Mouse (Mus musculus): Measurements from ENCODE around the gene Ptgds. TPM values are rescaled to one million over a fixed set of nuclear protein-coding genes. Genes with fewer than 3 reads are reported as not detected.

Gene Ptgds
- polyA plus RNA-seq, 1 experiment from 2014 or later, result 134 TPM

DNA sequence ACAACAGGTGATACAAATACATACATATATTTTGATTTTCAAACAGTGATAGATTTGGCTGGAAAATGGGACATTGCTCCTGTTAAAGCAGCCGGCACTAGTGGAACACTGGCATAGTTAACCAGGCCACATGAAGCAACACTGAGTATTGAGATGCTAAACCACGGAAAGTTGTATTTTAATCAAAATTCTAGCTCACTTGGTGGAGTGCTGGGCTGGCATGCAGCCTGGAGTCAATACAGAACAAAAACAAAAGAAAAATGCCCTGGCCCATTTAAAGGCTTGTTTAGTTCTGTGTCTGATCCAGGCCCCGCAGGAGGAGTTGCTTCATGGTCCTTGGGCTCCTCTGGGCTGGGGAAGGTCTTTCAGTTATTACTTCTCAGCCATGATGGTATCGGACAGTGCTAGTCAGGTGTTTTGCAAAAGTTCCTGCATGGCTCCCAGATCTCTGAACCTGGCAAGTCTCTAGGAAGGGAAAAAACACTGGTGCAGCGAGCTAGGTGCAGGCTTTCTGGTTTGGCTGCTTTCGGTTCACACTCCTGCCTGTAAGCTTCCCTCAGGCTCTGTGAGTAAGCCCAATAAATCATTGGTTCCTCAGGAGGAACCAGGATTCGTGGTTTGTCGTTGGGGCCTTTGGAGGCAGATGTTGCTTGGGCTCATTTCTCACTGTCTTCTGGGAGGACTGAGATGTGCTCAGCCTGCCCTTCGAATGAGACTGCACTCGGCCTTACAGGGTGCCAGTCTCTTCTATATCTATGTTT is 9.9 kb upstream of the Ptgds start:
- H3K9me3 ChIP-seq (replicated peaks), result no peaks in the 10 kb centered on the region
- 67% methylated on average over 10 of the region's 10 CpGs for WGBS
- no peak overlapping the region for H3K27ac ChIP-seq
- no peak overlapping the region for H3K4me2 ChIP-seq
- ATAC-seq (replicated peaks; ENCODE audit: insufficient number of reproducible peaks, insufficient read depth, low FRiP score, low read depth), result no peak
- peaks cover 4% of the 10 kb centered on the region; the same call in 1 of the 2 replicates for H3K27me3 ChIP-seq
- no peaks in the 10 kb centered on the region for H3K36me3 ChIP-seq
- no peak overlapping the region for H3K9ac ChIP-seq
- H3K4me3 ChIP-seq, result no peak overlapping the region
- no peaks in the 10 kb centered on the region for H3K4me1 ChIP-seq (replicated peaks)

- Histone ChIP-seq H3K4me1 (replicated peaks) (no peaks in the 10 kb centered on the region), H3K4me2 (no peak overlapping the region), H3K9me3 (replicated peaks) (no peaks in the 10 kb centered on the region), H3K27ac (no peak overlapping the region), H3K36me3 (no peaks in the 10 kb centered on the region), H3K4me3 (no peak overlapping the region), H3K27me3 (peaks cover 4% of the 10 kb centered on the region; the same call in 1 of the 2 replicates), H3K9ac (no peak overlapping the region)
- WGBS, result 80% methylated on average over 3 of the region's 3 CpGs
- no peak for ATAC-seq (replicated peaks; ENCODE audit: insufficient number of reproducible peaks, insufficient read depth, low FRiP score, low read depth)
Observed at GRCm38 (mm10) chr2:25477967-25478675, 8.3 kb upstream of the Ptgds start.

GRCm38 (mm10) chr2:25477541-25477940 is 7.7 kb upstream of the Ptgds start:
- H3K27me3 ChIP-seq, result peaks cover 4% of the 10 kb centered on the region; the same call in 1 of the 2 replicates
- 79% methylated on average over 8 of the region's 8 CpGs for whole genome bisulfite sequencing
- H3K9ac ChIP-seq, result no peak overlapping the region
- H3K9me3 ChIP-seq (replicated peaks), result no peaks in the 10 kb centered on the region
- no peak for ATAC-seq (replicated peaks; ENCODE audit: insufficient number of reproducible peaks, insufficient read depth, low FRiP score, low read depth)
- no peak overlapping the region for H3K4me2 ChIP-seq
- H3K36me3 ChIP-seq, result no peaks in the 10 kb centered on the region
- no peak overlapping the region for H3K27ac ChIP-seq
- no peaks in the 10 kb centered on the region for H3K4me1 ChIP-seq (replicated peaks)
- no peak overlapping the region for H3K4me3 ChIP-seq

DNA sequence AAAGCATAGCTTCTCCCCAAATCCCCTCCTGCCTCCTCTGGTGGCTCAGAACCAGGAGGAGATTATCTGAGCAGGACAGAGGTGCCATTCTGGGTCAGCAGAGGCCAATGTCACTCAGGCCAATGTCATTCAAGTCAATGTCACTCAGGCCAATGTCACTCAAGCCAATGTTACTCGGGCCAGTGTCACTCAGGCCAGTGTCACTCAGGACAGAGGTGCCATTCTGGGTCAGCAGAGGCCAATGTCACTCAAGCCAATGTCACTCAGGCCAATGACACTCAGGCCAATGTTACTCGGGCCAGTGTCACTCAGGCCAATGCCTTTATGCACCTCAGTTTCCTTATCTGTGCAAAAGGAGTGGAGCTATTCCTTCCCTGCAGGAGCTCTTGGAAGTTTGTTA is 2.7 kb upstream of the Ptgds start:
- no peak for ATAC-seq (replicated peaks; ENCODE audit: insufficient number of reproducible peaks, insufficient read depth, low FRiP score, low read depth)
- Histone ChIP-seq H3K36me3 (no peaks in the 10 kb centered on the region), H3K4me3 (no peak overlapping the region), H3K9ac (no peak overlapping the region), H3K4me1 (replicated peaks) (peaks cover 28% of the 10 kb centered on the region), H3K4me2 (no peak overlapping the region), H3K27ac (no peak overlapping the region), H3K27me3 (no peaks in the 10 kb centered on the region), H3K9me3 (replicated peaks) (no peaks in the 10 kb centered on the region)
- 67% methylated on average over 2 of the region's 2 CpGs for WGBS

DNA sequence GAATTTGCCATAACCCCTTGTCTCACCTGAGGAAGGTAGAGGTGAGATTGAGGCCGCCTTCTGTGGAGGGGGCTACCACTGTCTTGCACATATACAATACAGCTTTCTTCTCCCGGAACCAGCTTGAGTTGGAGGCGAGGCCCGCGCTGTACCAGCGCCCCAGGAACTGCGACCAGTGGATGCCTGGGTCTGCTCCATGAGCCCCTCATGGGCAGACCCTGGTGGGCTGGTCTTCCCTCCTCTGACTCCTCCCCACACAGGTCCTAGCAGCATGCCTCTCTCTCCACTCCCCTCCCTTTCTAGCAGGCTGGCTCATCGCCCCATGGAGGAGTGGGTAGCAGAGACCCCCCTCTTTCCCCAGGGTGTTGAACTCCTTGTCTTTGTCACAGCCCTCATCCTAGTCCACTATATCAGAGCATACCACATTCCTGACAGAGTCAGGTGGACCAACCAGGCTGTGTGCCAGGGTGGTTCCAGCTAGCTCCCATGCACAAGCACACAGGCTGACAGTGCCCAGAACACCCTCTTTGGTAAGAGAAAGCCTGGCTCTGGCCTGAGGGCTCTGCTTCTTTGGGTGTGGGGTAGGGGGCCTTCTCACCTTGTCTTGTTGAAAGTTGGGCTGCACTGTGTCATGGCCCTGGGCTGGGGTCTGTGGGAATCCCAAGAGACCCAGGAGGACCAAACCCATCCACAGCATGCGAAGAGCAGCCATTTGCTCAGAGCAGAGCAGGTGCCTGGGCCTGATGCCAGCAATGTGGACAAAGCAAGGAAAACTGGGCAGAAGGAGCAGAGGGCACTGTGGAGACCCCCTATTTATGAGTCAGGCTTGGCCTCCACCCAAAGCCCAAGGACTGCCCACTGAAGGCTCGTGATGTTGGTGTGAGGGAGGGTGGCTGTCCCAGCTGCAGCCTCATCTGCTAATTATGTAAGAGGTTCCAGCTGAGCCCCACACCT is 607 bp downstream of the Ptgds start:
- peak; percentile 87 for ATAC-seq (replicated peaks; ENCODE audit: insufficient number of reproducible peaks, insufficient read depth, low FRiP score, low read depth)
- Histone ChIP-seq H3K9me3 (replicated peaks) (no peaks in the 10 kb centered on the region), H3K4me1 (replicated peaks) (peaks cover 38% of the 10 kb centered on the region), H3K4me2 (peak overlapping the region; percentile 40), H3K36me3 (no peaks in the 10 kb centered on the region), H3K27ac (peak overlapping the region; percentile 96), H3K4me3 (peak overlapping the region; percentile 3), H3K9ac (0 out of 2 replicates have a peak overlapping the region, but pooled peaks have one; percentile 18), H3K27me3 (no peaks in the 10 kb centered on the region)
- 68% methylated on average over 10 of the region's 10 CpGs for WGBS

DNA sequence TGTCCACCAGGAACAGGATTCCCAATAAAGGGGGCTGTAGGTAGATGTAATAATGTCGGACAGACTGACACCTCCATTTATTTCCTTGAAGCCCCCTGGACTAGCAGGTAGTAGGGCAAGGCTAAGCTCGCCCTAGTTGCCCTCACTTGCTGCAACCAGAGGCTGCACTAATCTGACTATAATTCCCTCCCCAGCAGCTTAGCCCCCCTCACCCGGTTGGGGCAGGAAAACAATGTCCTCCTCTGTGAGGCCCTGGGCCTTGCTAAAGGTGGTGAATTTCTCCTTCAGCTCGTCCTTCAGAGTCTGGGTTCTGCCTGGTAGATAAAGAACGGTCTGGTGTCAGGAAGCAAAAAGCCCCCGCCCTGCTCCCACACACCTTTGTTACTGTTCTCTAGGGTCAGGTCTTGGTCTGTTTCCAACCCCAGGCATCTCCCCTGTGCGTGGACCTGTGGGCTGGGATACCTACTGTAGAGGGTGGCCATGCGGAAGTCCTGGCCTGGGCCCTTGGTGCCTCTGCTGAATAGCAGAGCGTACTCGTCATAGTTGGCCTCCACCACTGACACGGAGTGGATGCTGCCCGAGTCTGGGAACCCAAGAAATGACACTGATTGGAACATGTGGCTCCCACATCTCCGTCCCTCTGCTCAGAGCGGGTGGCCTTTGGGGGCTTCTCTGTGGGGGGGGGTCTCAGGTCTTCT is 2.1 kb downstream of the Ptgds start:
- Histone ChIP-seq H3K9ac (no peak overlapping the region; the same call in 1 of the 2 replicates), H3K4me1 (replicated peaks) (peaks cover 38% of the 10 kb centered on the region)

GRCm38 (mm10) chr2:25465816-25466635 is 3.8 kb downstream of the Ptgds start:
- H3K4me3 ChIP-seq, result no peak overlapping the region
- no peak overlapping the region for H3K9ac ChIP-seq
- H3K4me2 ChIP-seq, result no peak overlapping the region
- H3K9me3 ChIP-seq (replicated peaks), result no peaks in the 10 kb centered on the region
- no peaks in the 10 kb centered on the region for H3K36me3 ChIP-seq
- H3K27me3 ChIP-seq, result no peaks in the 10 kb centered on the region
- no peak for ATAC-seq (replicated peaks; ENCODE audit: insufficient number of reproducible peaks, insufficient read depth, low FRiP score, low read depth)
- H3K27ac ChIP-seq, result peak overlapping the region; percentile 42; the same call in 1 of the 2 replicates
- WGBS, result 42% methylated on average over 10 of the region's 10 CpGs
- peaks cover 45% of the 10 kb centered on the region for H3K4me1 ChIP-seq (replicated peaks)

More for the DNA sequence above, 2.1 kb downstream of the Ptgds start:
- H3K36me3 ChIP-seq, result no peaks in the 10 kb centered on the region
- no peaks in the 10 kb centered on the region for H3K27me3 ChIP-seq
- WGBS, result 58% methylated on average over 14 of the region's 14 CpGs
- H3K27ac ChIP-seq, result peak overlapping the region; percentile 96
- no peak overlapping the region for H3K4me3 ChIP-seq
- no peaks in the 10 kb centered on the region for H3K9me3 ChIP-seq (replicated peaks)
- peak overlapping the region; percentile 28; the same call in 1 of the 2 replicates for H3K4me2 ChIP-seq
- no peak for ATAC-seq (replicated peaks; ENCODE audit: insufficient number of reproducible peaks, insufficient read depth, low FRiP score, low read depth)

DNA sequence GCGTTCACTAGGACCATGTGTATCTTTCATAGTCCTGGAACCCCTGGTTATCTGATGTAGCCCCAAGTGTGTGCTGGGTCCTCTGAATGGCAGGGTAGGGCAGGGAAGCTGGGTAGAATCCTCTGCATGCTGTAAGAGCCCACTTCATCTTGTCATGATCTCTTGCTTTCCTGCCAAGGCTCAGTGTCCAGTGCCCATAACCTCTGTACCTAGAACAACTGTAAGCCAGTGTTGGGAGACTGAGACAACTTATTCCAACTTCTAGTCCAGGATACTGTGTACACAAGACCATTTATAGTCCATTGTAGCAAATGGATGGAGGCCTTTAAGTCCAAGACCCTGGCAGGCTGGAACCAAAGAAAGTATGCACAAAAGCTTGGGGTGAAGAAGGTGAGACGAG is 4.6 kb downstream of the Ptgds start:
- no peak overlapping the region for H3K4me3 ChIP-seq
- no peak for ATAC-seq (replicated peaks; ENCODE audit: insufficient number of reproducible peaks, insufficient read depth, low FRiP score, low read depth)
- peaks cover 44% of the 10 kb centered on the region for H3K4me1 ChIP-seq (replicated peaks)
- no peaks in the 10 kb centered on the region for H3K36me3 ChIP-seq
- H3K4me2 ChIP-seq, result no peak overlapping the region
- WGBS, result 74% methylated on average over 2 of the region's 2 CpGs
- H3K9me3 ChIP-seq (replicated peaks), result no peaks in the 10 kb centered on the region
- H3K27me3 ChIP-seq, result no peaks in the 10 kb centered on the region
- H3K27ac ChIP-seq, result no peak overlapping the region
- H3K9ac ChIP-seq, result no peak overlapping the region

DNA sequence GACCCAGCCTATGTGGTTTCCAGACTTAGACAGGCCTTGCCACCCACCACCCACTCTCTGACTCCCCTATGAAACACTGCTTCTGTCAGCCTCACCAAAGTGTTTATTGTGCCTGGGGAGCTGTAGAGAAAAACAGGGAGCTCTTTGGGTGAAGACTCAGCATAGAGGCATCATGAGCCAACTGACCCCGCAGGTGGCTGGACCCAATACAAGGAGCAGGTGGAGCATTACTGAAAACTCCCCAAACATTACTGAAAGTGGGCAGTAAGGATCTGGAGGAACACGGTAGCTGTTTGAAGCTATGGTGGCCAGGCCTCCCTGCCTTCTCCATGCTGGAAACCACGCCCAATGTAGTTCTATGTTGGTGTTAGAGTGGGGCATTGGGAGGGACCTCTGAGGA is 6.2 kb downstream of the Ptgds start:
- 83% methylated on average over 3 of the region's 3 CpGs for WGBS
- no peak overlapping the region for H3K4me2 ChIP-seq
- H3K36me3 ChIP-seq, result no peaks in the 10 kb centered on the region
- ATAC-seq (replicated peaks; ENCODE audit: insufficient number of reproducible peaks, insufficient read depth, low FRiP score, low read depth), result no peak
- no peaks in the 10 kb centered on the region for H3K27me3 ChIP-seq
- H3K4me3 ChIP-seq, result no peak overlapping the region
- H3K4me1 ChIP-seq (replicated peaks), result peaks cover 44% of the 10 kb centered on the region
- no peak overlapping the region for H3K27ac ChIP-seq
- no peak overlapping the region for H3K9ac ChIP-seq
- no peaks in the 10 kb centered on the region for H3K9me3 ChIP-seq (replicated peaks)

GRCm38 (mm10) chr2:25461407-25461806 is 8.4 kb downstream of the Ptgds start:
- Histone ChIP-seq H3K36me3 (no peaks in the 10 kb centered on the region), H3K27me3 (no peaks in the 10 kb centered on the region), H3K4me3 (peak overlapping the region; percentile 67), H3K27ac (peak overlapping the region; percentile 92), H3K4me2 (peak overlapping the region; percentile 85), H3K9me3 (replicated peaks) (no peaks in the 10 kb centered on the region), H3K9ac (peak overlapping the region; percentile 57), H3K4me1 (replicated peaks) (peaks cover 36% of the 10 kb centered on the region)
- 21% methylated on average over 3 of the region's 3 CpGs for WGBS
- ATAC-seq (replicated peaks; ENCODE audit: insufficient number of reproducible peaks, insufficient read depth, low FRiP score, low read depth), result no peak
